Mouse (Mus musculus) ZHBTc4 (cell line): Measurements from ENCODE around the gene Tm7sf3.
"Not testable (repeated sequence)": the region's sequence is repeated elsewhere in the genome, so short reads cannot be mapped to it uniquely, and the experiment has no call there.

Source experiments
- DNase-seq: peaks from one replicate; pipeline ENCODE4 v3.0.0-alpha.2; 2011; ENCODE audit warnings: low read depth, low spot score

Gene Tm7sf3

GRCm38 (mm10) chr6:146614541-146614940, 28.1 kb downstream of the Tm7sf3 start:
- no peak for DNase-seq

GRCm38 (mm10) chr6:146613907-146614306, 28.7 kb downstream of the Tm7sf3 start:
- peak; percentile 69 for DNase-seq

GRCm38 (mm10) chr6:146612736-146613135, 29.9 kb downstream of the Tm7sf3 start:
- DNase-seq = no peak

DNA sequence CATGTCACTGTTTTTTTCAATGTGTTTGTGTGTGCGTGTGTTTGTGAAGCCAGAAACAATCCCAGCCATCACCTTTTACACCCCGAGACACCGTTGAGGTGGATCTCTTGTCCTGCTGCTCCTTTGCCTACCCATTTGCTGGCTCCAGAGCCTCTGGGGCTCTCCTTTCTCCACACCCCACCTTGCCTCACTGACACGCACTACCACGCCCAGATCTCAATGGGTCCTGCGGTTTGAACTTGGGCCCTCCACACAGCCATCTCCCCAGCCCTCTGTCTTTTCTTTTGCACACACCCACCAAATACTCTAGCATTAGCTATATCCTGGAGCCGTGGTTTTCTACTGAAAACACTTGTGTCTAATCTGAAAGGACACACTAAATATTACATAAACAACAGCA, 30.7 kb downstream of the Tm7sf3 start:
- DNase-seq = no peak

- peak; percentile 39 for DNase-seq
These were observed 31.2 kb downstream of the Tm7sf3 start for GRCm38 (mm10) chr6:146611385-146611784.

- no peak for DNase-seq
These were observed 39.0 kb downstream of the Tm7sf3 start for GRCm38 (mm10) chr6:146603651-146604050.

- no peak for DNase-seq
These were observed 40.0 kb downstream of the Tm7sf3 start for GRCm38 (mm10) chr6:146602601-146603000.

DNA sequence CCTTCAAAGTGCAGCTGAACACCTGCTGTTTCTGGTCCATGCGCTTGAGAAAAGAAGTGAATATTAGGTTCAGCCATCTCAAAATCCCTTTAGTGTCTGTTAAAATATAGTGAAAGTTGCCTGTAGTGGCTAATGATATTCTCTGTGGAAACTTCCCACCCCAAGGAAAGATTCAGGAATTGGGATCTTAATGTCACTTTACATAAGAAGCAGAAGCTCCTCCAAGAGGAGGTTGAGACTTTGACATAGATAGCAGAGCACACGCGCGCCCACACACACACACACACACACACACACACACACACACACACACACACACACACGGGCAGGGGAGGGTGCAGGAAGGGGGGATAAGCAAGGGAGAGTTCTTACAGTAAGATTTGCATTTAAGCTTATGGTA, 57.5 kb downstream of the Tm7sf3 start:
- DNase-seq = no peak

- DNase-seq = no peak
These were observed 59.1 kb downstream of the Tm7sf3 start for GRCm38 (mm10) chr6:146583366-146584046.

DNA sequence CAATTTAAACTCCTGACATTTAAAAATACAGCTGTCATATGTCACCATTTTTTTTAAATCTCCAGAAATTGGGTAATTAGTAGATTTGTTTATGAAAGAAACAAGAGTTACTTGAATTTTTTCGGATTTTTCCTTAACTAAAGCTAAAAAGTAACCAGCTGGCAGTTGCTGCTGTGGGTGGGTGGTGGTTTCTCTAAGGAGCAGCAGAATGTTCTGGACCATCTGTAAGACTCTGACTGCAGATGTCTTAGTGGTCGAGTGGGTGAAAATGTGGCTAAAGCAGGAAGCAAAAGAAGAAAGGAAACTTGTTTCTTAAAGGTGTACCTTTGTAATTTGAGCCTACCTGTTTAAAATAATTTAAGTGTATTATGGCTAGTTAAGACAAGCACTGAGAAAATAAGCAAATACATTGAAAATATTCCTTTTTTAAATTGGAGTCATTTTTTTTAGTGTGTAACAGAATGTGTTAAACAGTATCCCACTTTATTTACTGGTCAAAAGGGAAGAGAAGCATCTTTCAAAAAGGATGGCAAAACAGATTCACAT, 62.2 kb downstream of the Tm7sf3 start:
- DNase-seq = no peak

- DNase-seq = peak; percentile 27
These were observed 64.0 kb downstream of the Tm7sf3 start for GRCm38 (mm10) chr6:146578586-146578985.

DNA sequence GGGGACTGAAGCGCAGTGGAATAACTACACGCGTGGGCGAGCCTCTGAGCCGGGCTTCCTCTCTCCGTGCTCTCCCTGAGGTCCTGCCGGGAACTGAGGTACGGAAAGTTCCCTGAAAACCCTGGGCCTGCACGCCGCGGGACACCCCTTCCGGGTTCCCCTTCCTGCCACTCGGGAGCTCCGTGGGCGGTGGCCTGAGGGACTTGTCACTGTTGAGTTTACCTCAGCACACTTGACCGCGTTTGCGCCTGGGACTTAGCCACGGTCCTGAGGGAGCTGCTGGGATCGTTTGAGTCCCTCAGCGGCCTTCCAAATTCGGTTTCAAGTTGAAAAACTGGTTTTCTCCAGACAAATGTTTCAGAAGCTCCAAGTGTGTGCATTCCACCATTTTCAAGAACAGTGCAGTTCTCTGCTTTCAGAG, 64.5 kb downstream of the Tm7sf3 start:
- peak; percentile 71 for DNase-seq

GRCm38 (mm10) chr6:146577310-146578109, 65.1 kb downstream of the Tm7sf3 start, which contains the start of gene Ints13:
TSS of gene Ints13 (minus strand) at chr6:146577835.
- DNase-seq = peak; percentile 100

- DNase-seq = no peak
These were observed 65.7 kb downstream of the Tm7sf3 start, which contains the start of gene Fgfr1op2 for GRCm38 (mm10) chr6:146576903-146577302. TSS of gene Fgfr1op2 (plus strand) at chr6:146577203.

GRCm38 (mm10) chr6:146572073-146572472, 70.6 kb downstream of the Tm7sf3 start:
- DNase-seq = no peak

DNA sequence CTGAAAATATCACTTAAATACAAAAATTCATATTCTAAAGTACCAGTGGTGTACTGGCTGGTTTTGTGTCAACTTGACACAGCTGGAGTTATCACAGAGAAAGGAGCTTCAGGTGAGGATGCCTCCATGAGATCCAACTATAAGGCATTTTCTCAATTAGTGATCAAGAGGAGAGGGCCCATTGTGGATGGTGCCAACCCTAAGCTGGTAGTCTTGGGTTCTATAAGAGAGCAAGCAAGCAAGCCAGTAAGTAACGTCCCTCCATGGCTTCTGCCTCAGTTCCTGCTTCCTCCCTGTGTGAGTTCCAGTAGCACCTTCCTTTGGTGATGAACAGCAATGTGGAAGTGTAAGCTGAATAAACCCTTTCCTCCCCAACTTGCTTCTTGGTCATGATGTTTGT, 80.2 kb downstream of the Tm7sf3 start:
- DNase-seq = not testable (repeated sequence)
